Mouse (Mus musculus): ENCODE results near the gene Ptpre.
"Not testable (repeated sequence)": the region's sequence is repeated elsewhere in the genome, so short reads cannot be mapped to it uniquely, and the experiment has no call there.

The Ptpre gene

GRCm38 (mm10) chr7:135534548-135535189 lies 2.6 kb upstream of the Ptpre start:
- CTCF ChIA-PET: no interaction called here

GRCm38 (mm10) chr7:135535908-135536307 lies 1.4 kb upstream of the Ptpre start:
- CTCF ChIA-PET: interaction anchor here (0.6 kb wide), 1 partner anchor 72 kb away, joined by 3 read pairs; no protein-coding TSS in a partner anchor

GRCm38 (mm10) chr7:135537948-135538741 lies 864 bp downstream of the Ptpre start:
- CTCF ChIA-PET: interaction anchor here (0.5 to 1.8 kb wide), 5 partner anchors 42 to 131 kb away, joined by 3 to 8 read pairs (median 4); no protein-coding TSS in a partner anchor

- CTCF ChIA-PET: no interaction called here
Measured at GRCm38 (mm10) chr7:135539429-135539828, 2.1 kb downstream of the Ptpre start.

- CTCF ChIA-PET: no interaction called here
Measured at GRCm38 (mm10) chr7:135542235-135542634, 5.0 kb downstream of the Ptpre start.

- CTCF ChIA-PET: no interaction called here
Measured at GRCm38 (mm10) chr7:135543033-135543432, 5.8 kb downstream of the Ptpre start.

- CTCF ChIA-PET: no interaction called here
Measured at GRCm38 (mm10) chr7:135544321-135544720, 7.0 kb downstream of the Ptpre start.

- CTCF ChIA-PET: no interaction called here
Measured at GRCm38 (mm10) chr7:135545957-135546356, 8.7 kb downstream of the Ptpre start.

GRCm38 (mm10) chr7:135546530-135546929 lies 9.2 kb downstream of the Ptpre start:
- CTCF ChIA-PET: no interaction called here

- CTCF ChIA-PET: interaction anchor here (0.9 kb wide), 1 partner anchor 8 kb away, joined by 3 read pairs; no protein-coding TSS in a partner anchor
Measured at GRCm38 (mm10) chr7:135548434-135548833, 11.2 kb downstream of the Ptpre start.

GRCm38 (mm10) chr7:135551547-135551946 lies 14.3 kb downstream of the Ptpre start:
- CTCF ChIA-PET: no interaction called here

- CTCF ChIA-PET: no interaction called here
Measured at GRCm38 (mm10) chr7:135553550-135553949, 16.3 kb downstream of the Ptpre start.

- CTCF ChIA-PET: interaction anchor here (0.8 to 1.0 kb wide), 2 partner anchors 8 to 23 kb away, joined by 3 read pairs; no protein-coding TSS in a partner anchor
Measured at GRCm38 (mm10) chr7:135556663-135557402, 19.6 kb downstream of the Ptpre start.

- CTCF ChIA-PET: no interaction called here
Measured at GRCm38 (mm10) chr7:135560280-135560679, 23.0 kb downstream of the Ptpre start.

GRCm38 (mm10) chr7:135564022-135564421 lies 26.7 kb downstream of the Ptpre start:
- CTCF ChIA-PET: no interaction called here

- CTCF ChIA-PET: no interaction called here
Measured at GRCm38 (mm10) chr7:135566013-135566412, 28.7 kb downstream of the Ptpre start.

GRCm38 (mm10) chr7:135567582-135567981 lies 30.3 kb downstream of the Ptpre start:
- CTCF ChIA-PET: no interaction called here

- CTCF ChIA-PET: interaction anchor here (0.6 kb wide), 1 partner anchor 1926 kb away, joined by 3 read pairs; no protein-coding TSS in a partner anchor
Measured at GRCm38 (mm10) chr7:135568550-135568949, 31.3 kb downstream of the Ptpre start.

- CTCF ChIA-PET: no interaction called here
Measured at GRCm38 (mm10) chr7:135571392-135571791, 34.1 kb downstream of the Ptpre start.

- CTCF ChIA-PET: no interaction called here
Measured at GRCm38 (mm10) chr7:135571951-135572559, 34.8 kb downstream of the Ptpre start.

- CTCF ChIA-PET: not testable (repeated sequence)
Measured at GRCm38 (mm10) chr7:135575319-135576069, 38.2 kb downstream of the Ptpre start.

Measured in spleen, embryonic (tissue).